Mouse (Mus musculus) left cerebral cortex, adult 8-10 months (tissue): ENCODE data around the gene Dusp28. TPM values are rescaled to one million over a fixed set of nuclear protein-coding genes. Genes with fewer than 3 reads are reported as not detected.
A peak's percentile ranks its signal among the peaks of the same experiment; 100 is the strongest.

Source experiments
- DNase-seq, 2 experiments: peaks; one replicate each; pipeline ENCODE4 v3.0.0; 2022; ENCODE audit warnings: low spot score in 2 of 2
- total RNA-seq, 4 experiments: library from RNA; stranded (reverse); gene quantifications; 2 replicates each; pipeline ENCODE4 v1.2.4; 2022

Gene Dusp28
- total RNA-seq, 4 experiments from 2014 or later, result 17.0 to 17.7 (median 17.2) TPM

- no peak for DNase-seq
These were observed 29.7 kb downstream of the Dusp28 start for GRCm38 (mm10) chr1:92936467-92936866.

GRCm38 (mm10) chr1:92937797-92938196, 31.0 kb downstream of the Dusp28 start:
- DNase-seq, result no peak

- no peak for DNase-seq
These were observed 33.0 kb downstream of the Dusp28 start for GRCm38 (mm10) chr1:92939746-92940145.

DNA sequence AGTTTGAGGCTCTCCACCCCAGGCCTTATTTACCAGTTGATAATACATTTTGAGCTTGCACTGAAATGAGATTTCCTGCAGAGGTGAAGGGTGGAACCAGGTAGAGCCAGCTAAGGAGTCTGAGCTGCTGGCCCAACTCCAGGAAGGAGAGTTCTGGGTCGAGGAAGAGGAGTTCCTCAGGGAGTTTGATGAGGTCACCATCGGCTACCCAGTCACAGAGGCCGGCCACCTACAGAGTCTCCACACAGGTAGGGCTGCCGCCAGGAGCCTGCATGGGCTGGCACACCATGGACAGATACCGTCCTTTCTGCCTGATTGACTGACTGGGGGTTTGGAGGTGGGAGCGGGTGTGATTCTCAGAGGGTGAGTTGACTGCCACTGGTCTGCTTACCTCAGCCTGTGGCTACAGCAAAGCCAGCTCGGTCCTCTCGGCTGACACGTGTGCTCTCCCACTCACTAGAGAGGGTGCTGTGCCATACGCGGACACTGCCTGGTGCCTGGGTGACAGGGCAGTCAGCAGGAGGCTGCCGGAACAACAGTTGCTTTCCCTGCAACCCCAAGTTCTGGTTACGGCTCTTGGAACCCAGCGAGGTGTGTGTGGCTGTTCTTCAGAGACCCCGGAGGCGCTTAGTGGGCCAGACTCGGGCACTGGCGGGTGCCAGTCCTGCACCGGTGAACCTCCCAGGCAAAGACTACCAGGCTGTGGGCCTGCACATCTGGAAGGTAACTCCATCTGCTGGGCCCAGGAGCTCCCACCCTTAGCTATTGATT, 36.6 kb downstream of the Dusp28 start:
- DNase-seq, result no peak

DNA sequence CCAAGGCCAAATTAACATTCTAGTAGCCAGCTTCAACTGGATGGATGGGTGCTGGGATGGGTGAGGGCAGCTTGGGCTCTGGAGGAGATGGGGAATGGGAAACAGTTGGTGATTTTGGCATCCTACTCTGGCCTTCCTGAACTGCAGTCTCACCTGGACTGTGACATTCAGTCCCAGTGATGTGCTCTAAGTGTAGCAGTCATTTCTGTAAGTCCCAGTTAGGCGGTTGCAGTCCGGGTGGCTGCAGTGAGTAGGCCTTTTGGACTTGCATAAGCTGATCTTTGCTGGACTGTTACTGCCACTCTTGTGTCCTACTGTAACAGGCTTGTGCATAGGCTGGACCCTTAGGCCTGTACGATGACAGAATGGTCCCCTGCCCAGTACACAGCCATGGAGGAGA, 41.2 kb downstream of the Dusp28 start:
- no peak for DNase-seq

DNA sequence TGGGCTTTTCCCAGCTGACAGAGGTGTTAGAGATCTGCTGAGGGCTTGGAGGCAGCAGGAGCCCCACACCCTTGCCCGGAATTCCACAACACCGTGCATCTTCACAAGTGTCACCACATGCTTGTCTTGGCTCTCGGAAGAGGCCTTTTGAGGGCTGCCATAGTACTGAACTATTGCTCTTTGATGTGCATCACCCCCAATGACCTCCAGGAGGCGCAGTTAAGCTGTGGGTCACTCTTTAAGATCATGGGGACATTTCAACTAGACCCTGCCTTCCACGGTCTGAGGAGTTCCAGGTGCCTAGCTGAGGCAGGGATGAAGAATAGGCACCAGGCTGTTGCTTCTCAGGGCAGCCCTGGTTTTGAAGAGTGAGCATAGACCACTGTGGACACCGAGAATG, 42.6 kb downstream of the Dusp28 start:
- peak in 1 of 2 experiments; percentile 5 for DNase-seq

DNA sequence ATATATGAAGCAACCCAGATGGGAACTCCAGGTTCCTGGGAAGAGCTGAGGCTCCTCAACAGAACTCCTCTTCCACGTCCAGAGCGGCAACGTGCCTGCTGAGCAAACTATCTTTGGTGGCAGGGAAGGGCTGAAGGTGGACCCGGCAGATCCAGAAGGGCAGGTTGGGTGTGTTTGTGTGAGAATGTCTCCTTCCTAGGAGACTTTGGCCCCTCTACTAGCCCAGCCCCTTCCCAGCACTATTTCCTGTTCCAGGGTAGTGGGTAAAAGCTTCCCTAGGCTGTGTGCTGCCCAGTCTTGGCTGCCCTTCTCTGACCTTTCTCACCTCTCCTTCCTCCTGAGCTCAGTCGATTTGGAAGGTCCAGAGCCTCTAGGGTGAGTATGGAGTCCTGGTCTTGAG, 43.8 kb downstream of the Dusp28 start, which contains the start of gene Gpr35:
TSS of gene Gpr35 (plus strand) at position 259 of the 400 bp plus-strand sequence.
- peak in 1 of 2 experiments; percentile 1 for DNase-seq

DNA sequence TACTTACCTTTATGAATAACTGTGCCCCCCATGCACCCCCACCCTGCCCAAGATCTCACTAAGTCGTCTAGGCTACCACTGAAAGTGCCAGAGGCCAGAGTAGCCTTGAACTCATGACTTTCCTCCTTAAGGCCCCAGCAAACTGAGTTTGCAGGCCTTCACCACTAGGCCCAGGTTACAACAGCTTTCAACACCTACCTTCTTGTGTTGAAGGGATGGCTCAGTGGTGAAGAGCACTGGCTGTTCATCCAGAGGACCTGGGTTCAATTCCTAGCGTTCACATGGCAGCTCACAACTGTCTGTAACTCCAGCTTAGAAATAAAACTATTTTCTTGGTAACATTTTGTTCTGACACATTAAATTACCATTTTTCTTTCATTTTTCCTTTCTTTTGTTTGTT, 46.9 kb downstream of the Dusp28 start:
- no peak for DNase-seq

GRCm38 (mm10) chr1:92956571-92957335, 50.0 kb downstream of the Dusp28 start:
- DNase-seq, result peak; percentile 45 to 77

Other genes with a start within 250 kb of the Dusp28 start
- 10 to 100 TPM; 78.8 to 86.2 (median 83.5) TPM for gene Gpc1, start 75.3 kb upstream of the Dusp28 start, total RNA-seq
- under 1 TPM; 0.19 to 0.65 (median 0.26) TPM for gene Ankmy1, start 4.1 kb upstream of the Dusp28 start, total RNA-seq
- 10 to 100 TPM; 34.8 to 42.8 (median 36.7) TPM for gene Rnpepl1, start 3.8 kb downstream of the Dusp28 start, total RNA-seq
- gene Capn10, start 27.4 kb downstream of the Dusp28 start, total RNA-seq, result 10 to 100 TPM; 33.9 to 42.2 (median 37.4) TPM
- gene Gpr35, start 43.9 kb downstream of the Dusp28 start, total RNA-seq, result under 1 TPM in 3 of 4 experiments, not detected in 1; 0.13 to 0.18 (median 0.14) TPM
- not detected for gene Aqp12, start 99.4 kb downstream of the Dusp28 start, total RNA-seq
- 100 to 1,000 TPM; 755 to 840 (median 807) TPM for gene Kif1a, start 195.0 kb downstream of the Dusp28 start, total RNA-seq
- gene Agxt, start 228.3 kb downstream of the Dusp28 start, total RNA-seq, result not detected